Mouse (Mus musculus): Measurements from ENCODE around the gene Adamts14.

The Adamts14 gene

GRCm38 (mm10) chr10:61273081-61273843, at the start of gene Adamts14:
Gene Adamts14 (minus strand): TSS chr10:61273438.
- peak; percentile 71 for DNase-seq (ENCODE audit: extremely low spot score, low spot score)

DNA sequence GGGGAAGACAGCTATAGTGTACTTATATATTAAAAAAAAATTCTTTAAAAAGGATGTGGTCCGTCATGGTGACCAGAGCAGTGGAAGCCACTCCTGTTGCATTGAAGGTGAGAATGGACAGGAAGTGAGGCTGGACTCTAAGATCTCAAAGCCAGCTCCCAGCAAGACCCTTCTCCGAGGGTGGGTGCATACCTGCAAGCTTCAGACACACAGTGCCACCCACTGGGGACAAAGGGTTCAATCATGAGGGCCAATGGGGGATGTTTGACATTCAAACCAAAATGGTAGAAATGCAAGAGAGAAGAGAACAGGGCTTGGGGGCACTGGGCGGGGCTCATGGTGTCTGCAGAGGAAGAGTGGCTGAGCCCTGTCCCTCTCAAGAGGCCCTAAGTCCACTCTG, 45.3 kb upstream of the Adamts14 start:
- DNase-seq (ENCODE audit: extremely low spot score, low spot score) = no peak

DNA sequence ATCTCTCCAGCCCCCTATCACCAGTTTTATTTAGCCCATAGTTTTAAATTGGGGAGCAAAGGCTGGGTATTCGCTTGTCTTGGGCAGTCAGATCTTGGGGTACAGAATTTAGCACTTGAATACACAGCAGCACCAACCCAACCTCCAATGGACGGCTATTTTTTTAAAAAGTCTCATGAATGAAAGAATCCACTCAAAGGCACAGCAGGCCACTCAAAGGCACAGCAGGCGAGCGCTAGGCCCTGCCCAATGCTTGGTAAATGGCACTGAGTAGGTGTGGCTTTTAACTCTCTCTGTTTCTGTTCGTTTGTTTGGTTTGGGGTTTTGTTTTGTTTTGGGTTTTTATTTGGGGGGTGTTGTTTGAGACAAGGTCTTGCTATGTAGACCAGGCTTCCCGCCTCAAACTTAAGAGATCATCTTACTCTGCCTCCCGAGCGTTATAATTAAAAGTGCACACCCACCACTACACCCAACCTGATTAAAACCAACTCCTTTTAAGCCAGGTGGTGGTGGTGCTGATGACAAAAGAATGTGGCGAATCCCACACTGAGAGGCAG, 42.2 kb upstream of the Adamts14 start:
- no peak for DNase-seq (ENCODE audit: extremely low spot score, low spot score)

- DNase-seq (ENCODE audit: extremely low spot score, low spot score) = no peak
Measured at GRCm38 (mm10) chr10:61313750-61314149, 40.5 kb upstream of the Adamts14 start.

- DNase-seq (ENCODE audit: extremely low spot score, low spot score) = no peak
Measured at GRCm38 (mm10) chr10:61312754-61313153, 39.5 kb upstream of the Adamts14 start.

DNA sequence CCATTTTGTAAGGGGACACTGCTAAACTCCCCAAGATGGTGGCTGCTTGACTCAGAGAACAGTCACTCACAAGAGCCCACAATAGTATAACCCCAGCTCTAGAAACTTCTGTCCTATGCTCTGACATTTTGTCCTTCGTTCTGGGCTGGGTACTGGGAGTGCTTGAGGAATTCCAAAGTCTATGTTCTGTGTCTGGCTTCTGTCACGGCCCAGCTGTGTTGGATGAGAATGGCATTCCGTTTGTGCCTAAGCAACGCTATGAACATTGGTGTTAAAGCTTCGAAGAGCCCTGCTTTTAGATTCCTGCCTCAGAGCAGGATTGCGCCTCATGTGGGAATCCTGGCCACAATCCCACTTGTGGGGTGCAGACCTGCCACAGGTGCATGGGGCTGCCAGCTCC, 38.9 kb upstream of the Adamts14 start:
- DNase-seq (ENCODE audit: extremely low spot score, low spot score) = no peak

- DNase-seq (ENCODE audit: extremely low spot score, low spot score) = no peak
Measured at GRCm38 (mm10) chr10:61308706-61309320, 35.6 kb upstream of the Adamts14 start.

DNA sequence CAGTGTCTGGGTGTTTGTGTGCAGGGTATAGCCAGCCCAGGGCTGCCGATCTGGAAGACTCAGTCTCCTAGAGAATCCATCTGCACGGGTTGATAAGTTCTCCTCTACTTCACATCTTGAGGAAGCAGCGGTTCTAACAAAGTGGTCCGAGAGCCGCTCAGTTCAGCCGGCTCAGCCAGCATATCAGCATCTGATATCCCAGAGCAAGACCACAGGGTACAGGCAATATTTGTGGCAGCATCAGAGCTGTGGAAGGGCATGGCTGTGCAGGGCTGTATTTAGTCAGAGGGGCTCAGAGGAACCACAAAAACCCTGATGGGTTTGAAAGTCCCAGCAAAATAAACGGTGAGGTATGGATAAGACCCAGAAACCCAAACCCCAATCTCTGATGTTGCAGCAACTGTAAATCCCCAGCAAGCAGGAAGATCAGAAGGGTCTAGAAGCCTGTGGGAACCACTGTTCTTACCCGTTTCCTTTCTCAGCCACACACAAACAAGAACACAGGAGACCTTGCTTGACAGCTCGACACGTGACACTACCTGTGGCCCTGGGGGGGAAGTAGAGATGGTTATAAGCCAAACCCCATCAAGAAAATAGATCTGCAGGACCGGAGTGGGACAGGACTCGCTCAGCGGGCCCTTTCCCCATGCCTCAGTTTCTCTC, 32.8 kb upstream of the Adamts14 start:
- DNase-seq (ENCODE audit: extremely low spot score, low spot score) = no peak

DNA sequence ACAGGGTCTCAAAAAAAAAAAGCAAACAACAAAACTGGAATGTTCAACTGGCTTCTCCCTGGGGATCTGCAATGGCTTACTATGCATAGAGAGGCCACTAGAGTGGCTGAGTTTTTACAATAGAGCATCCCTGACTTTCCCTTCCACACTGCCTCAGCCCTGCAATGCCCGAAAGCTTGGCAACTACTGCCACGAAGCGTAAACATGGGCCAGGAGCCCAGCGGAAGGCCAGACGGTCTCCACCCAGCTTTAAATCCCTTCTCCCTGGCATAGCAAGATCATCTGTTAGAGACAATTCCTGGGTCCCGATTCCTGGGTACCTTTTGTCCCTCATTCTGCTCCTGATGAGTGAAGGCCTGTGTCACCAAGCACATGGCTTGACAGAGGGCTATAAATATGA, 30.8 kb upstream of the Adamts14 start:
- DNase-seq (ENCODE audit: extremely low spot score, low spot score) = no peak

- DNase-seq (ENCODE audit: extremely low spot score, low spot score) = no peak
Measured at GRCm38 (mm10) chr10:61300996-61301395, 27.8 kb upstream of the Adamts14 start.

GRCm38 (mm10) chr10:61297477-61297876, 24.2 kb upstream of the Adamts14 start, which contains the start of gene Prf1:
Gene Prf1 (plus strand): TSS chr10:61297833.
- DNase-seq (ENCODE audit: extremely low spot score, low spot score) = no peak

GRCm38 (mm10) chr10:61296713-61297445, 23.6 kb upstream of the Adamts14 start:
- DNase-seq (ENCODE audit: extremely low spot score, low spot score) = no peak

DNA sequence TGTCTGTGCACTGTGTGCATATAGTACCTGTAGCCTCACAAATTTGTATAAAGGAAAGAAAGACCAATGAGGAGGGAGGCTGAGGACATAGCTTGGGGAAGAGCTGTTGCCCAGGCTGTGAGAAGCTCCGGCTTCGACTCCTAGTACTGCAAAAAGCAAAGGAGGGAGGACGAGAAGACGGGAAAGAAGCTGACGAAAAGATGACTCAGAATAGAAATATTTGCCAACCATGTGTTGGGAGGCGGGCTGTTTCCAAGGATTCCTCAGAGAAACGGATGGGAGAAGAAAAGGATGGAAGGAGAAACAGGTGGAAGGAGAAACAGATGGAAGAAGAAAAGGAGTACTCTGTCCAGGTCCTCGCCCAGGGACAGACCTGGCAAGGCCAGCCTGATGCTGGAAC, 21.0 kb upstream of the Adamts14 start:
- DNase-seq (ENCODE audit: extremely low spot score, low spot score) = no peak

DNA sequence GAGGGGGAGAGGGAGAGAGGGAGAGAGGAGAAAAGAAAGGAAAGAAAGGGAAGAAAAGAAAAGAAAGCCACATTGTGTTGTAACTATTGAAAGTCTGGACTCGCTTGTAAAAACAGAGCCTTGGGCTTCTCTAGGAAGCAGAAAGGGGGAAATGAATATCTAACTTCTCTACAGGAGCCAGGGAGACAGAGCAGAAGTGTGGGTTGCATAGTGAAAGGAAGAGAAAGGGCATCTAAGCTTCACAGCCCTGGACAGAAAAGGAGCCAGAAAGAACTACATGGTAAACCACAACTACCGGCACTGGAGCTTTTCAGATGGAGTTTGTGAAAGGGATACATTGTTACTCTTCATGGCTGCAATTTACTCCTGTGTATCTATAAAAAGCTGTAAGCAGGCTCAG, 17.2 kb upstream of the Adamts14 start:
- no peak for DNase-seq (ENCODE audit: extremely low spot score, low spot score)

DNA sequence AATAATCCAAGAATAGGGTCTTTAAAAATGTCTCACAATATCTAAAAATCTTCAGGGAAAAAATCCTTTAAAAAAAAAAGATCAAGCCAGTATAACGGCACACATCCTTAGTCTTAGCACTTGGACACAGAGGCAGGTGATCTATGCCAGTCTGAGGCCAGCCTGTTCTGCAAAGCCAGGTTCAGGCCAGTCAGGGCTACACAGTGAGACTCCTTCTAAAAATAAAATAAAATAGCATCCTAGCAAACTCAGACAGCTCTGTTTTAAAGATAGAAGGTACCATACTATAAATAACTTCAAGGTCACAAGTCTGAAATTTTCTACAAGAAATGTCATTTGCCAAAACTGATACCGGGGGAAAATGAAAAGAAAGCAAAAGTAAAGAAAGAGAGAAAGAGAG, 16.8 kb upstream of the Adamts14 start:
- no peak for DNase-seq (ENCODE audit: extremely low spot score, low spot score)

DNA sequence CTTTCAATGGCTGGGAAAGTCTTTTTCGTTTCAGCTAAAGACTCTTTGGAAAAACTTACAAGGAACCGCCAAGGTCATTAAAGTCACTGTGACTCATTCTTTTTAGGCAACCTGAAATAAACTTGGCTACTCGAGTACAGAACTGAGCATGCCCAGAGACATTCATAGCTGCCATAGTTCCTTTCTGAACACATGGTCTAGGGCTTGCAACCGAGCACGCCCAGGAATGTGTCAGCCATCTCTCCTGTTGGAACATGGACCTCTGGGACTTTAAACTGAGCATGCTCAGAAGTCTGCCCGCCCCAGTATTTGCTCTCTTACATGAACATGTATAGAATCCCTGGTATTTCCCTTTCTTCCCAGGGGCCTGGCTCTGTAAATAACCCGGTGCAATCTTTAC, 13.0 kb upstream of the Adamts14 start:
- no peak for DNase-seq (ENCODE audit: extremely low spot score, low spot score)

DNA sequence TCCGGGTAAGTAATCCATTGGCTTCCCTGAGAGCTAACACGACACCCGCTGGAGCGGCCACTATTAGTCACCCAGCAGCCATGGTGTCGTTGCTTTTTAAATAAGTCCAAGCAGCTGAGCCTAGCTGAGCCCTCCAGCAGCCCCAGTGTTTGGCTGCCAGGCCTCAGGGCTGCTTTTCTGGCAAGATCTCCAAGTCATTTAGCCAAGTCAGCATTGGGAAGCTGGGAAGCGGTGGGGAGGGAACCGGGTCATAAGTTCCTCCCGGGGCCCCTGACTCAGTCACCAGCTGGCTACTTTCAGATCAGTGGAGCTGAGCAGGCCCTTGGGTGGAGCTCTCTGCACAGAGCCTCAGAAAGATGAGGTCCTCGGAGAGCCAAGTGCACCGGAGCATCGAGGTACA, 12.0 kb upstream of the Adamts14 start:
- no peak for DNase-seq (ENCODE audit: extremely low spot score, low spot score)

DNA sequence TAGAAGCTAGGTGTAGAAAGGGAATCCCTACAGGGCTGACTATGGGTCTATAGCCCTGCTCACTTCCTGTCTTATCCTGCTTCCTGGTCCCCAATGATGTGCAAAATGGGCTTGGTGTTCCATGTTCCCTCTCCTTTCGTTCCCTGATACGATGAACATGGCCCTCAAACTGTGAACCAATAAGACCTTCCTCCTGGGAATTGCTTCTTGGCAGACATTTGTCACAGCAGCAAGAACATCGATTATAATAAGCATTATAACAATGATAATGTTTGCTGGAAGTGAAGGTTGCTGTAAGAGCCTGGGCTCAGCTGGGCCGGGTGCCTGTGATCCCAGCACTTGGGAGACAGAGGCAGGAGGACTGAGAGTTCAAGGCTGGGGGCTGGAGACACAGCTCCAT, 11.1 kb upstream of the Adamts14 start:
- no peak for DNase-seq (ENCODE audit: extremely low spot score, low spot score)

DNA sequence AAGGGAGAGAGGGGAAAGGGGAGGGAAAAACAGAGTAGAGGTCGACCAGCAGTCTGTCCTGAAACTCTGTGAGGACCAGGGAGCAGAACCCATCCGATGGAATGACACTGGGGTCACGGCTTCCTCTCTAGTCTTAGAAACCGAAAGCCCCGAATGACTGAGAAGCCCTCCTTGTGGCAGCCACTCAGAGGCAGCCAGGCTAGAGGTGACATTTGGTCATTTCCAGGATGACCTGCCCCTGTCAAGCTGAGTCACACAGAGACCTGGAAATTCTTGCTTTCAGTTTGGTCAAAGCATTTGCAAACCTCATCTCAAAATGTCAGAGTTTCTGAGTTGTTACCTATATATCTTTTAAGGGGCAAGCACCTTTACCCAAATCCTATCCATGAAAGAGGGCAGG, 7.9 kb upstream of the Adamts14 start:
- DNase-seq (ENCODE audit: extremely low spot score, low spot score) = no peak

DNA sequence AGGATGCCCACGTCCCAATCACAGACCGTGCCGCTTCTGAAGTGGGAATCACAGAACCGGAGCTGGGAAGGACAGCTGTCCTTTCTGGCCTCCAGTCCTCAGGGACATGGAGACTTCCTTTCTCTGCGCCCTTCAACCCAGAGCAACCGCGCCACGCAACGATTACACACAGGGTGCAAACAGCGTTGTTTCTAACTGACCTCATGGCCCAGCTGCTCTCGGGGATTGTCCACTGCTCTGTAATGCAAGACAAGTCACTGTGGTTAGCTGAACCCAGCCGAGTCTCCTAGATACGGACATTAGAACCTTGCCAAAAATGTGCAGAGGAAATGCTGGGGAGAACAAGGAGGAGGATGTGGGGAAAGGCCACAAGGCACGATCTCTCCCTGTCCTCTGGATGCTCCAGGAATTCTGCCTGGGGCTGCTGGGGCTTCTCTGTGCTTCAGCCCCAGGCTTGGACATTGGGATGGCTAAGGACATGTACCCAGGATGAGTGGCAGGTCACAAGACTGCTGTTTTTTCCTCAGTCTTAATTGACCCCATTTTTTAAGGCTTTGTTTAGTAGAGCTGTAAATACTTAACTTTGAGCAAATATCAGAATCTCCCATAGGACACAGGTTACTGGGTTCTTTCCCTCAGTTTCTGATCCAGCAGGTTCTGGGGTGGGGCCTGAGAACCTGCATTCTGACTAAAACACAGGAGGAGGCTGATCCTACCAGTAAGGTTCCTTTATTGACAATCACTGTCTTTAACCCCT, 4.9 kb upstream of the Adamts14 start:
- DNase-seq (ENCODE audit: extremely low spot score, low spot score) = no peak

DNA sequence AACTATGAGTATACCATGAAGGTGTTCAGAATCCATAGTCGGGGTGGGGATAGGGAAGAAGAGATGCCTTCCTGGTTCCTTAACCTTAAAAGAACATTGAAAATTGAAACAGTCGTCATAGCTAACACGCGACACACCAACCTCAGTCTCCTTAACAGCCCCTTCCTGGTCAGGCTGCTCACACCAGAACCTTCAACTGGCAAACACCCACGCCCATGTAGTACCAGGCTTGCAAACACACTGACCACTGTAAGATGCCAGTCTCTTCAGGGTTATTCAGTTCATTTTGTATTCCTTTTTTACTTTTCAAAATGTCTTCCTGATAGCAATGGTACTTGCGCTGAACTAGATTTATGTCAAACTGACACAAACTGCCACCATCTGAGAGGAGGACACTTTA, 3.8 kb upstream of the Adamts14 start:
- DNase-seq (ENCODE audit: extremely low spot score, low spot score) = no peak

Data from neural tube, embryonic 10.5 days (tissue).